ENCODE assay signal across 21 mouse cellular contexts in genomic region chr1:37469007-37469406, GRCm38 (mm10).
"Had no signal": no experiment of that assay in that cellular context is flagged by ENCODE, and none has a peak within 500 bp of the region (broad histone marks: within the 10 kb centered on the region; RNA-seq: fewer than 3 reads in every experiment).

No protein-coding gene starts in this region.

- ATAC-seq: intestine, embryonic 15.5 days; liver, embryonic 12.5 days; midbrain, embryonic 15.5 days had no signal

- H3K4me2 ChIP-seq: intestine, embryonic 15.5 days; limb, embryonic 13.5 days; liver, embryonic 12.5 days; liver, embryonic 15.5 days; lung, embryonic 15.5 days; midbrain, embryonic 12.5 days; midbrain, embryonic 15.5 days; neural tube, embryonic 13.5 days had no signal

- H3K27ac ChIP-seq: intestine, embryonic 15.5 days; kidney, postnatal 0 days; layer of hippocampus, adult 2 months; limb, embryonic 10.5 days; limb, embryonic 13.5 days; liver, embryonic 12.5 days; liver, embryonic 15.5 days; lung, embryonic 15.5 days; macrophage; midbrain, embryonic 12.5 days; midbrain, embryonic 15.5 days; neural tube, embryonic 13.5 days had no signal

- H3K4me1 ChIP-seq: intestine, embryonic 15.5 days; limb, embryonic 10.5 days; limb, embryonic 13.5 days; lung, embryonic 15.5 days; midbrain, embryonic 12.5 days; midbrain, embryonic 15.5 days; neural tube, embryonic 13.5 days had no signal

- H3K9me3 ChIP-seq: intestine, embryonic 15.5 days; limb, embryonic 10.5 days; limb, embryonic 13.5 days; liver, embryonic 12.5 days; liver, embryonic 15.5 days; lung, embryonic 15.5 days; midbrain, embryonic 12.5 days; midbrain, embryonic 15.5 days; neural tube, embryonic 13.5 days had no signal

- H3K9ac ChIP-seq: intestine, embryonic 15.5 days; limb, embryonic 13.5 days; liver, embryonic 12.5 days; liver, embryonic 15.5 days; lung, embryonic 15.5 days; midbrain, embryonic 12.5 days; midbrain, embryonic 15.5 days; neural tube, embryonic 13.5 days had no signal

- DNase-seq: kidney, adult 18-20 months; kidney, adult 9 months; kidney, postnatal 25 days; layer of hippocampus, adult 9-11 months; liver; lung, adult 18-20 months; retina, postnatal 1 day; right cerebral cortex, postnatal 25 days; thymus, adult 18-20 months had no signal

- H3K4me3 ChIP-seq: intestine, embryonic 15.5 days; layer of hippocampus, adult 2 months; limb, embryonic 10.5 days; limb, embryonic 13.5 days; liver, embryonic 12.5 days; liver, embryonic 15.5 days; lung, embryonic 15.5 days; midbrain, embryonic 12.5 days; midbrain, embryonic 15.5 days; neural tube, embryonic 13.5 days had no signal

- H3K36me3 ChIP-seq: limb, embryonic 10.5 days; liver, embryonic 12.5 days; liver, embryonic 15.5 days; lung, embryonic 15.5 days; midbrain, embryonic 12.5 days; midbrain, embryonic 15.5 days; neural tube, embryonic 13.5 days had no signal

- H3K27me3 ChIP-seq: intestine, embryonic 15.5 days; limb, embryonic 13.5 days; liver, embryonic 12.5 days; liver, embryonic 15.5 days; lung, embryonic 15.5 days; midbrain, embryonic 12.5 days; midbrain, embryonic 15.5 days; neural tube, embryonic 13.5 days had no signal
